Mouse (Mus musculus) midbrain, embryonic 16.5 days (tissue): ENCODE data around the gene Fam102b. TPM values are rescaled to one million over a fixed set of nuclear protein-coding genes. Genes with fewer than 3 reads are reported as not detected.

ENCODE experiments used
- ATAC-seq: fragments of 200-750 bp; cut with Nextera tagmentation; 2 replicates; pipeline ENCODE4 v1.8.0; 2017; ENCODE audit warnings: moderate TSS enrichment
- H3K27ac ChIP-seq: fragments of 300-500 bp; sonication (generic); 2 replicates; pipeline ENCODE4 v1.5.1; 2014; ENCODE audit warnings: mild to moderate bottlenecking, low read length, mixed read lengths
- H3K27me3 ChIP-seq: fragments of 300-500 bp; sonication (generic); 2 replicates; pipeline ENCODE4 v1.6.1; 2014; ENCODE audit warnings: low read depth, low read length, mixed read lengths; ENCODE audit not compliant: control insufficient read depth, insufficient read depth
- H3K36me3 ChIP-seq: fragments of 300-500 bp; sonication (generic); 2 replicates; pipeline ENCODE4 v1.6.1; 2014; ENCODE audit warnings: mild to moderate bottlenecking, low read length, moderate library complexity, mixed read lengths; ENCODE audit not compliant: control insufficient read depth, insufficient read depth
- H3K4me1 ChIP-seq: fragments of 300-500 bp; sonication (generic); 2 replicates; pipeline ENCODE4 v1.6.1; 2014; ENCODE audit warnings: mild to moderate bottlenecking, low read length, mixed read lengths; ENCODE audit not compliant: control insufficient read depth, insufficient read depth
- H3K4me2 ChIP-seq: fragments of 300-500 bp; sonication (generic); 2 replicates; pipeline ENCODE4 v1.6.1; 2014; ENCODE audit warnings: mild to moderate bottlenecking, low read length, mixed read lengths
- H3K4me3 ChIP-seq: fragments of 300-500 bp; sonication (generic); 2 replicates; pipeline ENCODE4 v1.5.1; 2014; ENCODE audit warnings: low read depth, mild to moderate bottlenecking, low read length, moderate library complexity, mixed read lengths
- H3K9ac ChIP-seq: fragments of 300-500 bp; sonication (generic); 2 replicates; pipeline ENCODE4 v1.6.1; 2014; ENCODE audit warnings: low read depth, low read length, mixed read lengths
- H3K9me3 ChIP-seq: fragments of 300-500 bp; sonication (generic); replicated peaks from 2 replicates; pipeline ENCODE4 v1.6.1; 2014; ENCODE audit warnings: mild to moderate bottlenecking, low read length, mixed read lengths; ENCODE audit not compliant: control insufficient read depth, poor library complexity, severe bottlenecking
- WGBS: fragments of 180-500 bp; shearing (Covaris S2); extraction: QIAGEN DNeasy Blood & Tissue Kit; methylation state at CpG from one replicate; pipeline ENCODE4 v1.1.7; 2014; 5-methylcytosine and 5-hydroxymethylcytosine counted together
- polyA plus RNA-seq: library from polyadenylated mRNA; unstranded; fragments of >200 nt; fragmentation: Nextera tagmentation; extraction: Ambion mirVana; gene quantifications from 2 replicates; pipeline ENCODE4 v1.2.1, GENCODE M21; 2015

Gene Fam102b
- polyA plus RNA-seq, 1 experiment from 2014 or later = 14.1 TPM

GRCm38 (mm10) chr3:108957976-108958375, 69.4 kb downstream of the Fam102b start:
- Histone ChIP-seq H3K9me3 (no peaks in the 10 kb centered on the region), H3K27me3 (no peaks in the 10 kb centered on the region), H3K36me3 (no peaks in the 10 kb centered on the region), H3K4me1 (peaks cover 17% of the 10 kb centered on the region), H3K27ac (no peak overlapping the region), H3K4me2 (no peak overlapping the region), H3K4me3 (no peak overlapping the region), H3K9ac (no peak overlapping the region)
- no peak for ATAC-seq

- no peaks in the 10 kb centered on the region for H3K27me3 ChIP-seq
- WGBS = 74% methylated on average over 10 of the region's 10 CpGs
- H3K36me3 ChIP-seq = no peaks in the 10 kb centered on the region
- H3K9me3 ChIP-seq = no peaks in the 10 kb centered on the region
- no peak overlapping the region for H3K4me2 ChIP-seq
- no peak overlapping the region for H3K4me3 ChIP-seq
- no peak overlapping the region for H3K27ac ChIP-seq
- ATAC-seq = no peak
- no peaks in the 10 kb centered on the region; the same call in 1 of the 2 replicates for H3K4me1 ChIP-seq
- no peak overlapping the region for H3K9ac ChIP-seq
These were observed 86.4 kb downstream of the Fam102b start for GRCm38 (mm10) chr3:108940996-108941395.

GRCm38 (mm10) chr3:108940001-108940633, 87.3 kb downstream of the Fam102b start, which contains the start of gene Gm9857:
Gene Gm9857 (minus strand): TSS chr3:108940445.
- Histone ChIP-seq H3K4me2 (peak within 1 kb of the TSS; percentile 56), H3K27me3 (no peaks in the 10 kb centered on the region), H3K4me1 (no peaks in the 10 kb centered on the region; the same call in 1 of the 2 replicates), H3K4me3 (peak within 1 kb of the TSS; percentile 37), H3K9me3 (no peaks in the 10 kb centered on the region), H3K36me3 (no peaks in the 10 kb centered on the region), H3K9ac (peak within 1 kb of the TSS; percentile 54; the same call in 1 of the 2 replicates), H3K27ac (no peak within 1 kb of the TSS)
- peak; percentile 92 for ATAC-seq
- WGBS = 53% methylated on average over 56 of the region's 59 CpGs

GRCm38 (mm10) chr3:108939573-108939972, 87.8 kb downstream of the Fam102b start, which contains the start of gene Henmt1:
Gene Henmt1 (plus strand): TSS chr3:108939873.
- no peak for ATAC-seq
- Histone ChIP-seq H3K4me1 (no peaks in the 10 kb centered on the region; the same call in 1 of the 2 replicates), H3K36me3 (no peaks in the 10 kb centered on the region), H3K9ac (peak within 1 kb of the TSS; percentile 54; the same call in 1 of the 2 replicates), H3K4me3 (peak within 1 kb of the TSS; percentile 37), H3K4me2 (peak within 1 kb of the TSS; percentile 56), H3K27me3 (no peaks in the 10 kb centered on the region), H3K9me3 (no peaks in the 10 kb centered on the region), H3K27ac (no peak within 1 kb of the TSS)
- whole genome bisulfite sequencing = 92% methylated on average over 5 of the region's 5 CpGs

GRCm38 (mm10) chr3:108938691-108939090, 88.7 kb downstream of the Fam102b start:
- Histone ChIP-seq H3K9me3 (no peaks in the 10 kb centered on the region), H3K27me3 (no peaks in the 10 kb centered on the region), H3K9ac (no peak overlapping the region), H3K4me2 (no peak overlapping the region), H3K27ac (no peak overlapping the region), H3K4me3 (no peak overlapping the region), H3K36me3 (no peaks in the 10 kb centered on the region), H3K4me1 (no peaks in the 10 kb centered on the region; the same call in 1 of the 2 replicates)
- WGBS = 90% methylated on average over 5 of the region's 5 CpGs
- ATAC-seq = no peak

- no peak overlapping the region for H3K4me3 ChIP-seq
These were observed 93.8 kb downstream of the Fam102b start for GRCm38 (mm10) chr3:108933557-108933956.

GRCm38 (mm10) chr3:108926308-108926707, 101.1 kb downstream of the Fam102b start:
- H3K27me3 ChIP-seq = no peaks in the 10 kb centered on the region
- H3K9ac ChIP-seq = no peak overlapping the region
- no peaks in the 10 kb centered on the region for H3K4me1 ChIP-seq
- 82% methylated on average over 1 of the region's 1 CpGs for WGBS
- H3K4me2 ChIP-seq = no peak overlapping the region
- H3K36me3 ChIP-seq = no peaks in the 10 kb centered on the region
- H3K27ac ChIP-seq = no peak overlapping the region
- H3K4me3 ChIP-seq = no peak overlapping the region
- no peak for ATAC-seq
- no peaks in the 10 kb centered on the region for H3K9me3 ChIP-seq

More at GRCm38 (mm10) chr3:108933557-108933956, 93.8 kb downstream of the Fam102b start:
- 96% methylated on average over 6 of the region's 6 CpGs for WGBS
- Histone ChIP-seq H3K9ac (no peak overlapping the region), H3K36me3 (no peaks in the 10 kb centered on the region), H3K9me3 (no peaks in the 10 kb centered on the region), H3K4me1 (no peaks in the 10 kb centered on the region), H3K27me3 (no peaks in the 10 kb centered on the region), H3K27ac (no peak overlapping the region), H3K4me2 (no peak overlapping the region)
- ATAC-seq = no peak

- Histone ChIP-seq H3K27me3 (no peaks in the 10 kb centered on the region), H3K36me3 (no peaks in the 10 kb centered on the region), H3K9me3 (no peaks in the 10 kb centered on the region), H3K4me2 (no peak overlapping the region), H3K4me3 (no peak overlapping the region), H3K27ac (no peak overlapping the region), H3K9ac (no peak overlapping the region), H3K4me1 (no peaks in the 10 kb centered on the region)
- no peak for ATAC-seq
- WGBS = 93% methylated on average over 4 of the region's 4 CpGs
These were observed 101.7 kb downstream of the Fam102b start for GRCm38 (mm10) chr3:108925677-108926076.

GRCm38 (mm10) chr3:108921822-108922221, 105.6 kb downstream of the Fam102b start:
- Histone ChIP-seq H3K9me3 (no peaks in the 10 kb centered on the region), H3K36me3 (no peaks in the 10 kb centered on the region), H3K9ac (no peak overlapping the region), H3K27me3 (no peaks in the 10 kb centered on the region), H3K27ac (no peak overlapping the region), H3K4me2 (no peak overlapping the region), H3K4me1 (no peaks in the 10 kb centered on the region), H3K4me3 (no peak overlapping the region)
- no peak for ATAC-seq
- 93% methylated on average over 1 of the region's 1 CpGs for WGBS
